Mouse (Mus musculus) G1E (cell line): ENCODE measurements around the gene Gm19345.

Source experiments
- CTCF ChIP-seq: IDR thresholded peaks from 2 replicates; pipeline ENCODE4 v1.5.1; 2012; ENCODE audit warnings: low read depth, low read length, inconsistent platforms, mixed read lengths
- GATA1 ChIP-seq: IDR thresholded peaks from 2 replicates; pipeline ENCODE4 v1.6.1; 2012; ENCODE audit warnings: borderline replicate concordance, low read length, inconsistent platforms, mixed read lengths
- TAL1 ChIP-seq: conservative IDR thresholded peaks from 2 replicates; pipeline ENCODE4 v1.6.1; 2012; ENCODE audit warnings: low read depth, low read length, inconsistent platforms, mixed read lengths

DNA sequence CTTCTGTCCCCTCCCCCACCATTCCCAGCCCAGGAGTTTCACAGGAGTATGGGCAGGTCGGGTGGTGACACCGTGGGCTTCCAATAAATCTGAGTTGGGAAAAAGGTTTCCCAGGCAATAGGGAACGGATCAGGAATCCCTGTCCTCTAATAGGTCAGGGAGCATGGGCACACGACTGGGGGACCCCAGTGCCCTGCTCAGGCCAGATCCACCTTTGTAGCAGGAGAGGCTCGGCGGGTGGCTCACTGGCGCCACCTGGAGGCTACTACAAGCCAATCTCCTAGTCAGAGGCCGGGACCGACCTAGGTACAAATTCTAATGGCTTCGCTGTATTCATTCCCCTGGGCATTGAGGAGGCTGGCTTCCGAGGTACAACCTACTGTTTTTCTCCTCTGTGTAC, 8.2 kb upstream of the Gm19345 start:
- TF ChIP-seq CTCF (peak; percentile 65), GATA1 (no peak), TAL1 (no peak)
